ENCODE assay signal across 10 mouse cellular contexts in the genomic region with DNA sequence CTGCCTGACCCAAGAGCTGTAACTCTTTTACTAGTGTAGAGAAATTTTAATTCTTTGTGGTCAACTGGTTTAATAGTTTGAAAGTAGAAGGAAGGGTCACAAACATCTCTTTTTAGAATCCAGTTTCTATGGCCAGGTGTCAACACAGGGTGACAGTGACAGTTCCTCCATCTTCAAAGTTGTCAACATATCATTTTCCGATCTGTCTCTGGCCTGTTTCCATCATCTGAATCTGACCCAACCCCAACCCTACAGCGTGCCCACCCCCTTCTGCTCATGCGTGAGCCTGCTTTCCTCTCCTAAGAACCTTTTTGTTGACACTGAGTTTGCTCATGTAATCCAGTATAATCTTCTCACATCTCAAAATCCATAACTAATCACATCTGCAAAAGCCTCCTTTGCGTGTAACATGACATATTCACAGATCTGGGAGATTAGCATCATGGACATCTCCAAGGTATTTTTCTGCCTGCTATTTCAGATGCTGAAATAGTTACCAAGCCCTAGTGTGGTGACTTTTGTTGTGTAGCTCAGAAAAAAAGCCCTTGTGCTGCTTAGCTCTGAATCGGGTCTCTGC.
"Had no signal": no experiment of that assay in that cellular context is flagged by ENCODE, and none has a peak within 500 bp of the region (broad histone marks: within the 10 kb centered on the region; RNA-seq: fewer than 3 reads in every experiment).

No protein-coding gene starts in this region.

- H3K4me2 ChIP-seq: liver, embryonic 12.5 days; lung, embryonic 14.5 days; midbrain, embryonic 12.5 days; neural tube, embryonic 12.5 days had no signal

- H3K9me3 ChIP-seq: limb, embryonic 10.5 days; liver, embryonic 12.5 days; midbrain, embryonic 12.5 days; neural tube, embryonic 12.5 days had no signal

- ATAC-seq: liver, embryonic 12.5 days had no signal

- H3K4me1 ChIP-seq: limb, embryonic 10.5 days; midbrain, embryonic 12.5 days; neural tube, embryonic 12.5 days had no signal

- H3K4me3 ChIP-seq: left cerebral cortex, adult 2 months; limb, embryonic 10.5 days; liver, embryonic 12.5 days; midbrain, embryonic 12.5 days; neural tube, embryonic 12.5 days had no signal

- DNase-seq: kidney, adult 11 months; right cerebral cortex, adult 18-20 months; right cerebral cortex, postnatal 25 days; spleen, adult 18-20 months had no signal

- H3K27ac ChIP-seq: left cerebral cortex, adult 2 months; limb, embryonic 10.5 days; liver, embryonic 12.5 days; midbrain, embryonic 12.5 days; neural tube, embryonic 12.5 days had no signal

- H3K36me3 ChIP-seq: limb, embryonic 10.5 days; liver, embryonic 12.5 days; midbrain, embryonic 12.5 days; neural tube, embryonic 12.5 days had no signal

- H3K27me3 ChIP-seq: liver, embryonic 12.5 days; midbrain, embryonic 12.5 days; neural tube, embryonic 12.5 days had no signal

- H3K9ac ChIP-seq: liver, embryonic 12.5 days; lung, embryonic 14.5 days; midbrain, embryonic 12.5 days; neural tube, embryonic 12.5 days had no signal
